8 mouse cellular contexts compared by ENCODE assay signal in genomic region chr1:60098839-60099238, GRCm38 (mm10). TPM values are rescaled to one million over a fixed set of nuclear protein-coding genes. Genes with fewer than 3 reads are reported as not detected.
DNase-seq lines count a peak whose midpoint lies in the region; ATAC-seq and TF ChIP-seq lines count a peak whose summit lies in the region.

No protein-coding gene starts in this region.

- H3K4me2 ChIP-seq in lung, embryonic 14.5 days: peak overlapping the region; percentile 68
- peak overlapping the region; percentile 69 for H3K4me2 ChIP-seq in forebrain, postnatal 0 days (ENCODE audit: low read depth)
- H3K4me2 ChIP-seq in liver, embryonic 12.5 days: peak overlapping the region; percentile 72
- peak overlapping the region; percentile 61 for H3K4me2 ChIP-seq in stomach, postnatal 0 days (replicated peaks; ENCODE audit: low read depth)

- H3K27me3 ChIP-seq in lung, embryonic 14.5 days (ENCODE audit: insufficient read depth, low read length): no peaks in the 10 kb centered on the region
- no peaks in the 10 kb centered on the region for H3K27me3 ChIP-seq in forebrain, postnatal 0 days (ENCODE audit: insufficient read depth, low read length)
- no peaks in the 10 kb centered on the region for H3K27me3 ChIP-seq in liver, embryonic 12.5 days (replicated peaks)
- H3K27me3 ChIP-seq in stomach, postnatal 0 days (ENCODE audit: control insufficient read depth, insufficient read depth, low read length): no peaks in the 10 kb centered on the region

- H3K4me1 ChIP-seq in lung, embryonic 14.5 days (ENCODE audit: insufficient read depth): no peaks in the 10 kb centered on the region
- H3K4me1 ChIP-seq in brown adipose tissue, adult 24 weeks (ENCODE audit: control insufficient read depth, insufficient read depth, insufficient read length, low read length): no peaks in the 10 kb centered on the region
- H3K4me1 ChIP-seq in forebrain, postnatal 0 days (ENCODE audit: insufficient read depth): peaks cover 5% of the 10 kb centered on the region; the same call in 1 of the 2 replicates
- H3K4me1 ChIP-seq in liver, embryonic 12.5 days: peaks cover 20% of the 10 kb centered on the region
- H3K4me1 ChIP-seq in stomach, postnatal 0 days (replicated peaks; ENCODE audit: control insufficient read depth, insufficient read depth): no peaks in the 10 kb centered on the region

- H3K36me3 ChIP-seq in lung, embryonic 14.5 days (ENCODE audit: insufficient read depth): peaks cover 5% of the 10 kb centered on the region; the same call in 1 of the 2 replicates
- H3K36me3 ChIP-seq in forebrain, postnatal 0 days (ENCODE audit: insufficient read depth): peaks cover 5% of the 10 kb centered on the region; the same call in 1 of the 2 replicates
- peaks cover 14% of the 10 kb centered on the region for H3K36me3 ChIP-seq in liver, embryonic 12.5 days
- no peaks in the 10 kb centered on the region for H3K36me3 ChIP-seq in stomach, postnatal 0 days (ENCODE audit: control insufficient read depth, insufficient read depth, low read length)

- H3K9me3 ChIP-seq in lung, embryonic 14.5 days (ENCODE audit: low read depth, low read length): no peaks in the 10 kb centered on the region
- no peaks in the 10 kb centered on the region for H3K9me3 ChIP-seq in forebrain, postnatal 0 days (ENCODE audit: low read length)
- H3K9me3 ChIP-seq in liver, embryonic 12.5 days (replicated peaks): no peaks in the 10 kb centered on the region
- no peaks in the 10 kb centered on the region for H3K9me3 ChIP-seq in stomach, postnatal 0 days (ENCODE audit: control insufficient read depth, low read length)

- TF ChIP-seq CTCF in lung, embryonic 14.5 days (IDR thresholded peaks at IDR 0.05; ENCODE audit: low read depth): no peak
- no peak for TF ChIP-seq CTCF in forebrain, postnatal 0 days (IDR thresholded peaks at IDR 0.05; ENCODE audit: low read depth)
- TF ChIP-seq CTCF in stomach, postnatal 0 days (IDR thresholded peaks at IDR 0.05; ENCODE audit: low read depth): no peak

- no peak overlapping the region for H3K27ac ChIP-seq in lung, embryonic 14.5 days (ENCODE audit: low read depth)
- H3K27ac ChIP-seq in brown adipose tissue, adult 24 weeks (replicated peaks; ENCODE audit: low read depth, low read length): no peak overlapping the region
- peak overlapping the region; percentile 98 for H3K27ac ChIP-seq in forebrain, postnatal 0 days (ENCODE audit: low read depth, low read length)
- H3K27ac ChIP-seq in liver, embryonic 12.5 days: peak overlapping the region; percentile 97
- H3K27ac ChIP-seq in stomach, postnatal 0 days (replicated peaks): no peak overlapping the region; the same call in 1 of the 2 replicates

- H3K4me3 ChIP-seq in lung, embryonic 14.5 days (ENCODE audit: low read depth, low read length): peak overlapping the region; percentile 89
- H3K4me3 ChIP-seq in brown adipose tissue, adult 24 weeks (ENCODE audit: insufficient read depth, low read depth, low read length): peak overlapping the region; percentile 59
- peak overlapping the region; percentile 65 for H3K4me3 ChIP-seq in forebrain, postnatal 0 days (ENCODE audit: low read depth, low read length)
- peak overlapping the region; percentile 94 for H3K4me3 ChIP-seq in liver, embryonic 12.5 days
- H3K4me3 ChIP-seq in stomach, postnatal 0 days (ENCODE audit: low read depth, low read length): peak overlapping the region; percentile 97

- peak overlapping the region; percentile 96 for H3K9ac ChIP-seq in lung, embryonic 14.5 days
- H3K9ac ChIP-seq in forebrain, postnatal 0 days: peak overlapping the region; percentile 81
- peak overlapping the region; percentile 96 for H3K9ac ChIP-seq in liver, embryonic 12.5 days
- peak overlapping the region; percentile 97 for H3K9ac ChIP-seq in stomach, postnatal 0 days (ENCODE audit: low read length)

- TF ChIP-seq EP300 in stomach, postnatal 0 days (optimal IDR thresholded peaks at IDR 0.05): no peak

- DNase-seq in lung, embryonic 14.5 days: peak; percentile 13
- no peak for DNase-seq in lung, postnatal 25 days (ENCODE audit: low spot score)
- peak; percentile 2 for DNase-seq in forebrain, postnatal 0 days
- DNase-seq in stomach, postnatal 0 days (ENCODE audit: low spot score): no peak
- DNase-seq in urinary bladder, adult 2 months (ENCODE audit: low spot score): no peak
- DNase-seq in urinary bladder, postnatal 14 days (ENCODE audit: low spot score): no peak

- no peak for ATAC-seq in lung, embryonic 14.5 days (ENCODE audit: insufficient read depth)
- ATAC-seq in forebrain, postnatal 0 days: no peak
- ATAC-seq in liver, embryonic 12.5 days: no peak
- no peak for ATAC-seq in stomach, postnatal 0 days (ENCODE audit: low FRiP score, low TSS enrichment)

- WGBS in lung, embryonic 14.5 days: 11% methylated on average over 9 of the region's 9 CpGs
- WGBS in forebrain, postnatal 0 days: 12% methylated on average over 9 of the region's 9 CpGs
- 7% methylated on average over 9 of the region's 9 CpGs for WGBS in liver, embryonic 12.5 days (ENCODE audit: insufficient replicate concordance)
- 10% methylated on average over 9 of the region's 9 CpGs for WGBS in stomach, postnatal 0 days

RNA-seq across cellular contexts. Expression of gene Wdr12, which starts 0.4 kb away (rescaled TPM):
- polyA plus RNA-seq in lung, embryonic 14.5 days (2014; fragmentation: Nextera tagmentation; extraction: Ambion mirVana): 48.6 and 52.6 TPM in 2 replicates
- 11.2 and 11.6 TPM in 2 replicates for polyA plus RNA-seq in brown adipose tissue, adult 24 weeks (2012; ENCODE audit: insufficient read depth, insufficient read length, missing spikeins)
- total RNA-seq in forebrain, postnatal 0 days (2014; rRNA removed): 29.2 and 33.2 TPM in 2 replicates
- 51.8 and 55.3 TPM in 2 replicates for polyA plus RNA-seq in forebrain, postnatal 0 days (2015; fragmentation: Nextera tagmentation; extraction: Ambion mirVana)
- polyA plus RNA-seq in liver, embryonic 12.5 days (2016; fragmentation: Nextera tagmentation; extraction: Ambion mirVana): 69.1 and 70.1 TPM in 2 replicates
- 20.9 and 23.5 TPM in 2 replicates for polyA plus RNA-seq in stomach, postnatal 0 days (2015; fragmentation: Nextera tagmentation; extraction: Ambion mirVana)
- 13.4 TPM in 2 replicates for polyA plus RNA-seq in urinary bladder, adult 2 months (2012; rRNA removed)

RNA-seq across cellular contexts. Expression of gene Carf, which starts 0.8 kb away (rescaled TPM):
- 5.7 and 5.9 TPM in 2 replicates for polyA plus RNA-seq in lung, embryonic 14.5 days (2014; fragmentation: Nextera tagmentation; extraction: Ambion mirVana)
- polyA plus RNA-seq in brown adipose tissue, adult 24 weeks (2012; ENCODE audit: insufficient read depth, insufficient read length, missing spikeins): 5.0 and 8.2 TPM in 2 replicates
- total RNA-seq in forebrain, postnatal 0 days (2014; rRNA removed): 15.6 and 30.2 TPM in 2 replicates
- polyA plus RNA-seq in forebrain, postnatal 0 days (2015; fragmentation: Nextera tagmentation; extraction: Ambion mirVana): 5.3 and 7.0 TPM in 2 replicates
- 2.9 and 3.2 TPM in 2 replicates for polyA plus RNA-seq in liver, embryonic 12.5 days (2016; fragmentation: Nextera tagmentation; extraction: Ambion mirVana)
- 2.5 and 2.8 TPM in 2 replicates for polyA plus RNA-seq in stomach, postnatal 0 days (2015; fragmentation: Nextera tagmentation; extraction: Ambion mirVana)
- polyA plus RNA-seq in urinary bladder, adult 2 months (2012; rRNA removed): 5.4 and 5.7 TPM in 2 replicates

RNA-seq across cellular contexts. Expression of gene Ica1l, which starts 55.9 kb away (rescaled TPM):
- polyA plus RNA-seq in lung, embryonic 14.5 days (2014; fragmentation: Nextera tagmentation; extraction: Ambion mirVana): 0.57 and 0.91 TPM in 2 replicates
- polyA plus RNA-seq in brown adipose tissue, adult 24 weeks (2012; ENCODE audit: insufficient read depth, insufficient read length, missing spikeins): not detected in 2 replicates
- total RNA-seq in forebrain, postnatal 0 days (2014; rRNA removed): 63.2 and 63.6 TPM in 2 replicates
- 57.3 and 67.5 TPM in 2 replicates for polyA plus RNA-seq in forebrain, postnatal 0 days (2015; fragmentation: Nextera tagmentation; extraction: Ambion mirVana)
- polyA plus RNA-seq in liver, embryonic 12.5 days (2016; fragmentation: Nextera tagmentation; extraction: Ambion mirVana): 0.56 and 0.69 TPM in 2 replicates
- 0.90 and 1.4 TPM in 2 replicates for polyA plus RNA-seq in stomach, postnatal 0 days (2015; fragmentation: Nextera tagmentation; extraction: Ambion mirVana)
- polyA plus RNA-seq in urinary bladder, adult 2 months (2012; rRNA removed): 0.96 and 2.8 TPM in 2 replicates

Comparison
In these comparisons a context has a peak if more than half of its experiments do, and no peak if none do; other contexts are left out.
1. DNase-seq: peak in lung, embryonic 14.5 days (single experiment) and forebrain, postnatal 0 days (single experiment); none in lung, postnatal 25 days (single experiment), stomach, postnatal 0 days (single experiment), urinary bladder, adult 2 months (single experiment) and urinary bladder, postnatal 14 days (single experiment).
2. H3K27ac ChIP-seq: peak in forebrain, postnatal 0 days (single experiment) and liver, embryonic 12.5 days (single experiment); none in lung, embryonic 14.5 days (single experiment), brown adipose tissue, adult 24 weeks (single experiment) and stomach, postnatal 0 days (single experiment).
3. RNA of gene Ica1l, which starts 55.9 kb away (polyA plus RNA-seq): 57.3 to 67.5 TPM in forebrain, postnatal 0 days; 0.96 to 2.8 TPM in urinary bladder, adult 2 months, 0.90 to 1.4 TPM in stomach, postnatal 0 days, 0.56 to 0.69 TPM in liver, embryonic 12.5 days, 0.57 to 0.91 TPM in lung, embryonic 14.5 days and not detected in brown adipose tissue, adult 24 weeks; every median in the first group is over 10 times any median in the second.
4. Peak in every context shown above with its lines, with median percentiles within 50 percentile points of each other: H3K4me2 ChIP-seq, H3K4me3 ChIP-seq and H3K9ac ChIP-seq.